Mouse (Mus musculus): ENCODE data around the gene Chsy1. TPM values are rescaled to one million over a fixed set of nuclear protein-coding genes. Genes with fewer than 3 reads are reported as not detected.

The Chsy1 gene
- polyA plus RNA-seq, 1 experiment from 2014 or later, result 24.0 TPM

- peaks cover 21 to 28% of the 10 kb centered on the region in 2 experiments for H3K4me1 ChIP-seq (ENCODE audit: control insufficient read depth in 2 of 2, insufficient read depth in 2 of 2, low read length in 2 of 2)
- no peaks in the 10 kb centered on the region for H3K36me3 ChIP-seq (ENCODE audit: control insufficient read depth, insufficient read depth, low read length)
- no peaks in the 10 kb centered on the region for H3K9me3 ChIP-seq (ENCODE audit: control insufficient read depth, low read length)
- no peak overlapping the region for H3K9ac ChIP-seq (ENCODE audit: low read length)
- H3K27ac ChIP-seq (replicated peaks in 1 of 2; ENCODE audit: control insufficient read depth in 1 of 2, insufficient read depth in 1 of 2, low read depth in 2 of 2, low read length in 2 of 2), result peak overlapping the region; percentile 82
- H3K27me3 ChIP-seq (ENCODE audit: control insufficient read depth, insufficient read depth, low read length), result no peaks in the 10 kb centered on the region
- 81% methylated on average over 4 of the region's 4 CpGs for WGBS
- no peak overlapping the region for H3K4me3 ChIP-seq (ENCODE audit: control insufficient read depth in 1 of 2, insufficient read depth in 1 of 2, low read depth in 1 of 2, low read length in 2 of 2)
- no peak for ATAC-seq (ENCODE audit: insufficient number of reproducible peaks, insufficient read depth, low FRiP score, low read depth)
- H3K4me2 ChIP-seq (ENCODE audit: low read length), result no peak overlapping the region
Measured at GRCm38 (mm10) chr7:66219028-66219793, 109.9 kb downstream of the Chsy1 start.

- Histone ChIP-seq H3K4me3 (ENCODE audit: control insufficient read depth in 1 of 2, insufficient read depth in 1 of 2, low read depth in 1 of 2, low read length in 2 of 2) (no peak overlapping the region), H3K9ac (ENCODE audit: low read length) (no peak overlapping the region), H3K27me3 (ENCODE audit: control insufficient read depth, insufficient read depth, low read length) (no peaks in the 10 kb centered on the region), H3K4me2 (ENCODE audit: low read length) (no peak overlapping the region), H3K4me1 (ENCODE audit: control insufficient read depth in 2 of 2, insufficient read depth in 2 of 2, low read length in 2 of 2) (peaks cover 21 to 28% of the 10 kb centered on the region in 2 experiments), H3K27ac (replicated peaks in 1 of 2; ENCODE audit: control insufficient read depth in 1 of 2, insufficient read depth in 1 of 2, low read depth in 2 of 2, low read length in 2 of 2) (peak overlapping the region in 1 of 2 experiments; percentile 82; a peak in 1 of 4 replicates), H3K9me3 (ENCODE audit: control insufficient read depth, low read length) (no peaks in the 10 kb centered on the region), H3K36me3 (ENCODE audit: control insufficient read depth, insufficient read depth, low read length) (no peaks in the 10 kb centered on the region)
- ATAC-seq (ENCODE audit: insufficient number of reproducible peaks, insufficient read depth, low FRiP score, low read depth), result no peak
- WGBS, result 84% methylated on average over 4 of the region's 4 CpGs
Measured at GRCm38 (mm10) chr7:66219794-66220227, 110.5 kb downstream of the Chsy1 start.

DNA sequence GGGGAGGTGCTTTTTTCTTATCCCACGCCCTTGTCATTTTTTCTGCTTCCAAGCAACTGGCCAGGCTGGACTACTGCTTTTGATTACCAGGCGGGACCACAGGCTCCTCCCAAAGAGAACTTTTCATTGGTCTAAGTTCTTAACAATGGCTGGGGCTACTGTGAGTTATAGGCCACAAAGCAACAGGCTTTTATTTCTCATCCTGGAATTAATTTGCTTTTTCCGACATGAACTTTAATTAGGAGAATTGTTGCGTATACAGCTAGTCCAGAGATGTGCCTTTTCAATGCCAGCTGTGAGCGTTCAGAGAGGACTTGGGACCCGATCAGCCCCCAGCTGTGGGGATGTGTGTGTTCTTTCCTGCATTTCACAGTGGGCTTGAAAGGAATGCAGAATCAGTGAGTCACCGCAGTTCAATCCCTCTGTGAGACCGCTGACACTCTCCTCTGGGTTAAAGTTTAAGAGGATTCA lies 113.3 kb downstream of the Chsy1 start:
- WGBS, result 39% methylated on average over 8 of the region's 8 CpGs
- Histone ChIP-seq H3K4me3 (ENCODE audit: control insufficient read depth in 1 of 2, insufficient read depth in 1 of 2, low read depth in 1 of 2, low read length in 2 of 2) (no peak overlapping the region), H3K9me3 (ENCODE audit: control insufficient read depth, low read length) (no peaks in the 10 kb centered on the region), H3K4me1 (ENCODE audit: control insufficient read depth in 2 of 2, insufficient read depth in 2 of 2, low read length in 2 of 2) (peaks cover 20 to 22% of the 10 kb centered on the region in 2 experiments), H3K27me3 (ENCODE audit: control insufficient read depth, insufficient read depth, low read length) (no peaks in the 10 kb centered on the region), H3K9ac (ENCODE audit: low read length) (no peak overlapping the region), H3K27ac (replicated peaks in 1 of 2; ENCODE audit: control insufficient read depth in 1 of 2, insufficient read depth in 1 of 2, low read depth in 2 of 2, low read length in 2 of 2) (0 out of 4 replicates have a peak overlapping the region, but pooled peaks of 1 of the 2 experiments have one; percentile 12), H3K4me2 (ENCODE audit: low read length) (no peak overlapping the region), H3K36me3 (ENCODE audit: control insufficient read depth, insufficient read depth, low read length) (no peaks in the 10 kb centered on the region)
- no peak for ATAC-seq (ENCODE audit: insufficient number of reproducible peaks, insufficient read depth, low FRiP score, low read depth)

Other genes with a start within 250 kb of the Chsy1 start
- gene Pcsk6, start 247.8 kb upstream of the Chsy1 start, polyA plus RNA-seq (2014; fragmentation: Nextera tagmentation; extraction: Ambion mirVana), result 3.0 and 3.7 TPM in 2 replicates
- gene Gm45213, start 65.9 kb upstream of the Chsy1 start, polyA plus RNA-seq (2014; fragmentation: Nextera tagmentation; extraction: Ambion mirVana), result not detected in 2 replicates
- gene Snrpa1, start 50.5 kb upstream of the Chsy1 start, polyA plus RNA-seq (2014; fragmentation: Nextera tagmentation; extraction: Ambion mirVana), result 90.0 and 93.5 TPM in 2 replicates
- gene Selenos, start 29.9 kb upstream of the Chsy1 start, polyA plus RNA-seq (2014; fragmentation: Nextera tagmentation; extraction: Ambion mirVana), result 63.1 and 66.7 TPM in 2 replicates

Data from heart, embryonic 14.5 days (tissue).